Mouse (Mus musculus): Measurements from ENCODE around the gene Tiam1. TPM values are rescaled to one million over a fixed set of nuclear protein-coding genes. Genes with fewer than 3 reads are reported as not detected.

The Tiam1 gene
- polyA plus RNA-seq, 2 experiments, result 1.6 to 4.2 TPM

DNA sequence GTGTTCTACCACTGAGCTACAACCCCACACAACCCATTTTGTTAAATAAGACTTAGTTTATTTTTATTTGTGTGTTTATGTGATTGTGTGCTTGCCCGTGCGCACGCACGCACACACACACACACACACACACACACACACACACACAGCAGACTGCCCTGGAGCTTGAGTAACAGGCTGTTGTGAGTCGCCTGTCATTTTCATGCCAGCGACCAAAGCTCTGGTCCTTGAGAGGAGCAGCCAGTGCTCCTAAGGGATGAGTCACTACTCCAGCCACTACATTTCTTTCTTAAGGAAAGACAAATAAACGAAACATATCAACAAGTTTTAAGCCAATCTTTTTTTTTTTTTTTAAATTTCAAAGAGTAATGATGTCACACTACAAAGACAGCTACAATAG is 236.7 kb downstream of the Tiam1 start:
- H3K4me1 ChIP-seq (replicated peaks; ENCODE audit: control insufficient read depth in 2 of 2, insufficient read depth in 2 of 2, low read length in 1 of 2), result no peaks in the 10 kb centered on the region; a peak in 1 of 4 replicates
- H3K9ac ChIP-seq (replicated peaks), result no peak overlapping the region
- no peaks in the 10 kb centered on the region for H3K9me3 ChIP-seq (ENCODE audit: control insufficient read depth, low read length)
- no peak for ATAC-seq (ENCODE audit: insufficient read depth)
- 77% methylated on average over 7 of the region's 7 CpGs for WGBS (ENCODE audit: insufficient replicate concordance)
- no peak overlapping the region for H3K27ac ChIP-seq
- H3K4me3 ChIP-seq (ENCODE audit: insufficient read depth in 1 of 2, low read depth in 2 of 2, low read length in 2 of 2), result no peak overlapping the region
- H3K27me3 ChIP-seq (ENCODE audit: control insufficient read depth, insufficient read depth, low read length), result no peaks in the 10 kb centered on the region
- TF ChIP-seq EP300 (IDR thresholded peaks at IDR 0.05; ENCODE audit: low read depth) (no peak), CTCF (IDR thresholded peaks at IDR 0.05; ENCODE audit: low read depth) (no peak)
- H3K36me3 ChIP-seq (replicated peaks; ENCODE audit: control insufficient read depth, insufficient read depth, low read depth), result no peaks in the 10 kb centered on the region
- DNase-seq (ENCODE audit: low read depth in 3 of 3, low spot score in 3 of 3), result no peak
- no peak overlapping the region for H3K4me2 ChIP-seq (ENCODE audit: low read depth)

DNA sequence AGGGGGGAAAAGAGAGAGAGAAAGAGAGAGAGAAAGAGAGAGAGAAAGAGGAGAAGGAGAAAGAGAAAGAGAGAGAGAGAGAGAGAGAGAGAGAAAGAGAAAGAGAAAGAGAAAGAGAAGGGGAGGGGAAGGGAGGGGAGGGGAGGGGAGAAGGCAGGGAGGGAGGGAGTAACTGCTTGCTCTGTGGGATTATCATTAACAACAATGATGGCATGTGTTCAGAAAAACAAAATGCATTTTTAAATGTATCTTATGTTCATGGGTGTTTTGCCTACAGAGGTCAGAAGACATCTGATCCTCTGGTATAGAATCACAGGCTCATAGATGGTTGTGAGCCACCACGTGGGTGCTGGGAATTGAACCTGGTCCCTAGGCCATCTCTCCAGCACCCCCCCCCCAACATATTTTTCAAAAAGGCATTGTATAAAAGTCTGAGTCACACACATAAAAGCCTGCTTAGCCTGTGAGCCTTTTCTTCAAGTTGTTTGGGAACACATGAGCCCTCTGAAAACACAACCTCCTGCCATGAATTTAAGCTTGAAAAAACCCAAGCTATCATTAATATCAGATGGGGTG is 237.8 kb downstream of the Tiam1 start:
- no peak for DNase-seq (ENCODE audit: low read depth in 3 of 3, low spot score in 3 of 3)
- H3K36me3 ChIP-seq (replicated peaks; ENCODE audit: control insufficient read depth, insufficient read depth, low read depth), result no peaks in the 10 kb centered on the region
- 62% methylated on average over 1 of the region's 1 CpGs for WGBS (ENCODE audit: insufficient replicate concordance)
- H3K4me1 ChIP-seq (replicated peaks; ENCODE audit: control insufficient read depth in 2 of 2, insufficient read depth in 2 of 2, low read length in 1 of 2), result no peaks in the 10 kb centered on the region; a peak in 1 of 4 replicates
- ATAC-seq (ENCODE audit: insufficient read depth), result no peak
- no peak for TF ChIP-seq CTCF (IDR thresholded peaks at IDR 0.05; ENCODE audit: low read depth)
- TF ChIP-seq EP300 (IDR thresholded peaks at IDR 0.05; ENCODE audit: low read depth), result no peak
- H3K9me3 ChIP-seq (ENCODE audit: control insufficient read depth, low read length), result no peaks in the 10 kb centered on the region
- H3K4me3 ChIP-seq (ENCODE audit: insufficient read depth in 1 of 2, low read depth in 2 of 2, low read length in 2 of 2), result no peak overlapping the region
- H3K27ac ChIP-seq, result no peak overlapping the region
- no peaks in the 10 kb centered on the region for H3K27me3 ChIP-seq (ENCODE audit: control insufficient read depth, insufficient read depth, low read length)
- H3K9ac ChIP-seq (replicated peaks), result no peak overlapping the region
- H3K4me2 ChIP-seq (ENCODE audit: low read depth), result no peak overlapping the region

DNA sequence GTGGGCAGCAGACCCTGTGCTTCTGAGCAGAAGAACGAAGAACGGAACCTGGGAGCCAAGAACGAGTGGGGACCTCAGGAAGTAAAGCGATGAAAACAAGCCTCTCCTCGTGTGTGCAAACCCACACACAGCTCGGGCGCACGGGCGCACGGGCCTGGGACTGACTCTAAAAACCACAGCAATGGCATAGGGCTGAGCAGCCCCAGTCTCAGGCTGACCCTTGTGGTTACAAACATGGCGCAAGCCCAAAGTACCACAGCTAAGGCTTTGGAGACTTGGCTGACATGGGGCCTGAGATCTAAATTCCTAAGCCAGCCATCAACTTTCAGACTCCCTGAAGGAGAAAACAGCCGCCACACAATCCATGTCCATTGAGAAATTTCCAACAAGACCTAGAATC is 239.4 kb downstream of the Tiam1 start:
- Histone ChIP-seq H3K4me1 (replicated peaks; ENCODE audit: control insufficient read depth in 2 of 2, insufficient read depth in 2 of 2, low read length in 1 of 2) (no peaks in the 10 kb centered on the region; a peak in 1 of 4 replicates), H3K9ac (replicated peaks) (no peak overlapping the region), H3K27ac (no peak overlapping the region), H3K36me3 (replicated peaks; ENCODE audit: control insufficient read depth, insufficient read depth, low read depth) (no peaks in the 10 kb centered on the region), H3K4me2 (ENCODE audit: low read depth) (no peak overlapping the region), H3K27me3 (ENCODE audit: control insufficient read depth, insufficient read depth, low read length) (no peaks in the 10 kb centered on the region), H3K9me3 (ENCODE audit: control insufficient read depth, low read length) (no peaks in the 10 kb centered on the region), H3K4me3 (ENCODE audit: insufficient read depth in 1 of 2, low read depth in 2 of 2, low read length in 2 of 2) (no peak overlapping the region)
- ATAC-seq (ENCODE audit: insufficient read depth) (no peak), DNase-seq (ENCODE audit: low read depth in 3 of 3, low spot score in 3 of 3) (no peak)
- TF ChIP-seq CTCF (IDR thresholded peaks at IDR 0.05; ENCODE audit: low read depth) (no peak), EP300 (IDR thresholded peaks at IDR 0.05; ENCODE audit: low read depth) (no peak)
- WGBS (ENCODE audit: insufficient replicate concordance), result 67% methylated on average over 12 of the region's 12 CpGs

DNA sequence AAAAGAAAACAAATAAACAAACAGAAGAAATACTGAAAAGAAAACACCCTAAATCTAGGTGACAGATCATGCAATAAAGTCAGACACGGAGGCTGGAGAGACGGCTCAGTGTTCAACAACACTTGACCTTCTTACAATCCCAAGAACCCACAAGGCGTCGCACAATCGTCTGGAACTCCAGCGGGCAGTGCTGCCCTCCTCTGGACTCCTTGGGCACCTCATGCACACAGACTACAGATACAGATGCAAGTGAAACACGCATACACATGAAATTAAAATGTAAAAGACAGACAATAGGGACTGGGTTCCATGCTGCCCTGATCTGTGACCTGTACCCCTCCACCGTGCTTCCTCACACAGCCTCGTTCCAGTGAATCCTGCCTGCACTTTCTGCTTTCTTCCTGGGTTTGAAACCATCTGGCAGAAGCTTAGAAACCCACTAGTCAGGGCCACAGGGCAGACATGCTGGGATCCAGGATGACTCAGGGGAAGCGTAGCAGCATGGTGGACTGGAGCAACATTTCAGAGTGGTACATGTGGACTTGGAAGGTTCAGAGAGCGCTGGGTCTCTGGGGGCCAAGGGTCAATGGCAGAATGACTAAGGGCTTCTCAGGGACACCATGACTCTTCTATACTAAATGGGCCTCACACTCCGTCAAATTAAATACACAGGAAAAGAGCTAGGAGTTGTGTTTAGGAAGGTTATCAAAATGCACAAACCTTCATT is 240.8 kb downstream of the Tiam1 start:
- ATAC-seq (ENCODE audit: insufficient read depth) (no peak), DNase-seq (ENCODE audit: low read depth in 3 of 3, low spot score in 3 of 3) (no peak)
- TF ChIP-seq EP300 (IDR thresholded peaks at IDR 0.05; ENCODE audit: low read depth), result no peak
- no peak; the same call in 1 of the 2 replicates for TF ChIP-seq CTCF (IDR thresholded peaks at IDR 0.05; ENCODE audit: low read depth)
- no peak overlapping the region for H3K4me2 ChIP-seq (ENCODE audit: low read depth)
- no peaks in the 10 kb centered on the region for H3K36me3 ChIP-seq (replicated peaks; ENCODE audit: control insufficient read depth, insufficient read depth, low read depth)
- no peak overlapping the region for H3K4me3 ChIP-seq (ENCODE audit: insufficient read depth in 1 of 2, low read depth in 2 of 2, low read length in 2 of 2)
- H3K9ac ChIP-seq (replicated peaks), result no peak overlapping the region
- H3K4me1 ChIP-seq (replicated peaks; ENCODE audit: control insufficient read depth in 2 of 2, insufficient read depth in 2 of 2, low read length in 1 of 2), result no peaks in the 10 kb centered on the region; a peak in 1 of 4 replicates
- no peak overlapping the region for H3K27ac ChIP-seq
- H3K9me3 ChIP-seq (ENCODE audit: control insufficient read depth, low read length), result no peaks in the 10 kb centered on the region
- no peaks in the 10 kb centered on the region for H3K27me3 ChIP-seq (ENCODE audit: control insufficient read depth, insufficient read depth, low read length)
- WGBS (ENCODE audit: insufficient replicate concordance), result 77% methylated on average over 12 of the region's 12 CpGs

GRCm38 (mm10) chr16:89900681-89901080 is 242.9 kb downstream of the Tiam1 start:
- Histone ChIP-seq H3K27me3 (ENCODE audit: control insufficient read depth, insufficient read depth, low read length) (no peaks in the 10 kb centered on the region), H3K4me2 (ENCODE audit: low read depth) (no peak overlapping the region), H3K9ac (replicated peaks) (no peak overlapping the region), H3K27ac (no peak overlapping the region), H3K4me3 (ENCODE audit: insufficient read depth in 1 of 2, low read depth in 2 of 2, low read length in 2 of 2) (no peak overlapping the region), H3K4me1 (replicated peaks; ENCODE audit: control insufficient read depth in 2 of 2, insufficient read depth in 2 of 2, low read length in 1 of 2) (no peaks in the 10 kb centered on the region; a peak in 1 of 4 replicates), H3K9me3 (ENCODE audit: control insufficient read depth, low read length) (no peaks in the 10 kb centered on the region), H3K36me3 (replicated peaks; ENCODE audit: control insufficient read depth, insufficient read depth, low read depth) (no peaks in the 10 kb centered on the region)
- 43% methylated on average over 8 of the region's 8 CpGs for WGBS (ENCODE audit: insufficient replicate concordance)
- DNase-seq (ENCODE audit: low read depth in 3 of 3, low spot score in 3 of 3) (no peak), ATAC-seq (ENCODE audit: insufficient read depth) (no peak)
- no peak for TF ChIP-seq EP300 (IDR thresholded peaks at IDR 0.05; ENCODE audit: low read depth)
- TF ChIP-seq CTCF (IDR thresholded peaks at IDR 0.05; ENCODE audit: low read depth), result no peak

Measured in liver, embryonic 14.5 days (tissue).